Mouse (Mus musculus) kidney, embryonic 14.5 days (tissue): Measurements from ENCODE around the gene Clk4. TPM values are rescaled to one million over a fixed set of nuclear protein-coding genes. Genes with fewer than 3 reads are reported as not detected.

Experiments used
- ATAC-seq: fragments of 200-750 bp; cut with Nextera tagmentation; 2 replicates; pipeline ENCODE4 v1.8.0; 2017; ENCODE audit warnings: moderate number of reproducible peaks, mild to moderate bottlenecking, moderate TSS enrichment, moderate library complexity; ENCODE audit not compliant: low FRiP score, low TSS enrichment
- H3K27ac ChIP-seq: fragments of 300-500 bp; sonication (generic); 2 replicates; pipeline ENCODE4 v1.5.1; 2014; ENCODE audit warnings: low read depth, mild to moderate bottlenecking, low read length, moderate library complexity, mixed read lengths
- H3K27me3 ChIP-seq: fragments of 300-500 bp; sonication (generic); 2 replicates; pipeline ENCODE4 v1.6.1; 2014; ENCODE audit warnings: mild to moderate bottlenecking, low read length; ENCODE audit not compliant: control insufficient read depth, insufficient read depth
- H3K36me3 ChIP-seq: fragments of 300-500 bp; sonication (generic); 2 replicates; pipeline ENCODE4 v1.6.1; 2014; ENCODE audit warnings: low read length, mixed read lengths; ENCODE audit not compliant: control insufficient read depth, insufficient read depth
- H3K4me1 ChIP-seq: fragments of 300-500 bp; sonication (generic); 2 replicates; pipeline ENCODE4 v1.6.1; 2014; ENCODE audit warnings: low read length, mixed read lengths; ENCODE audit not compliant: control insufficient read depth, insufficient read depth
- H3K4me2 ChIP-seq: fragments of 300-500 bp; sonication (generic); replicated peaks from 2 replicates; pipeline ENCODE4 v1.6.1; 2014; ENCODE audit warnings: low read depth, mild to moderate bottlenecking, low read length
- H3K4me3 ChIP-seq: fragments of 300-500 bp; sonication (generic); 2 replicates; pipeline ENCODE4 v1.5.1; 2014; ENCODE audit warnings: mild to moderate bottlenecking, low read length
- H3K9ac ChIP-seq: fragments of 300-500 bp; sonication (generic); 2 replicates; pipeline ENCODE4 v1.6.1; 2014; ENCODE audit warnings: low read depth, mild to moderate bottlenecking, low read length, moderate library complexity
- H3K9me3 ChIP-seq: fragments of 300-500 bp; sonication (generic); 2 replicates; pipeline ENCODE4 v1.6.1; 2016; ENCODE audit warnings: low read length; ENCODE audit not compliant: control insufficient read depth
- whole genome bisulfite sequencing: fragments of 180-500 bp; shearing (Covaris S2); extraction: QIAGEN DNeasy Blood & Tissue Kit; methylation state at CpG from one replicate; pipeline ENCODE4 v1.1.7; 2014; 5-methylcytosine and 5-hydroxymethylcytosine counted together
- polyA plus RNA-seq: library from polyadenylated mRNA; unstranded; fragments of >200 nt; fragmentation: Nextera tagmentation; extraction: Ambion mirVana; gene quantifications from 2 replicates; pipeline ENCODE4 v1.2.1, GENCODE M21; 2014

Gene Clk4
- polyA plus RNA-seq, 1 experiment from 2014 or later = 127 TPM

- no peak overlapping the region for H3K4me2 ChIP-seq
- H3K36me3 ChIP-seq = no peaks in the 10 kb centered on the region
- no peak overlapping the region for H3K4me3 ChIP-seq
- H3K27me3 ChIP-seq = no peaks in the 10 kb centered on the region
- H3K9me3 ChIP-seq = no peaks in the 10 kb centered on the region
- H3K27ac ChIP-seq = no peak overlapping the region
- 73% methylated on average over 11 of the region's 11 CpGs for WGBS
- no peak overlapping the region for H3K9ac ChIP-seq
- H3K4me1 ChIP-seq = no peaks in the 10 kb centered on the region
- no peak for ATAC-seq
Observed at GRCm38 (mm10) chr11:51329837-51330714, 68.5 kb downstream of the Clk4 start.

Other genes with a start within 250 kb of the Clk4 start
- not detected in 2 replicates for gene Olfr54, start 247.5 kb upstream of the Clk4 start, polyA plus RNA-seq
- gene Olfr1375, start 213.6 kb upstream of the Clk4 start, polyA plus RNA-seq = not detected in 2 replicates
- gene Zfp354a, start 202.5 kb upstream of the Clk4 start, polyA plus RNA-seq = 7.5 and 11.7 TPM in 2 replicates
- gene Gm12569, start 41.3 kb upstream of the Clk4 start, polyA plus RNA-seq = not detected in 2 replicates
- gene BC049762, start 1.3 kb downstream of the Clk4 start, polyA plus RNA-seq = 0.69 and 0.99 TPM in 2 replicates
- gene Col23a1, start 28.2 kb downstream of the Clk4 start, polyA plus RNA-seq = 8.6 and 12.3 TPM in 2 replicates